Comparison of ENCODE assay signal across 10 mouse cellular contexts in the genomic region with DNA sequence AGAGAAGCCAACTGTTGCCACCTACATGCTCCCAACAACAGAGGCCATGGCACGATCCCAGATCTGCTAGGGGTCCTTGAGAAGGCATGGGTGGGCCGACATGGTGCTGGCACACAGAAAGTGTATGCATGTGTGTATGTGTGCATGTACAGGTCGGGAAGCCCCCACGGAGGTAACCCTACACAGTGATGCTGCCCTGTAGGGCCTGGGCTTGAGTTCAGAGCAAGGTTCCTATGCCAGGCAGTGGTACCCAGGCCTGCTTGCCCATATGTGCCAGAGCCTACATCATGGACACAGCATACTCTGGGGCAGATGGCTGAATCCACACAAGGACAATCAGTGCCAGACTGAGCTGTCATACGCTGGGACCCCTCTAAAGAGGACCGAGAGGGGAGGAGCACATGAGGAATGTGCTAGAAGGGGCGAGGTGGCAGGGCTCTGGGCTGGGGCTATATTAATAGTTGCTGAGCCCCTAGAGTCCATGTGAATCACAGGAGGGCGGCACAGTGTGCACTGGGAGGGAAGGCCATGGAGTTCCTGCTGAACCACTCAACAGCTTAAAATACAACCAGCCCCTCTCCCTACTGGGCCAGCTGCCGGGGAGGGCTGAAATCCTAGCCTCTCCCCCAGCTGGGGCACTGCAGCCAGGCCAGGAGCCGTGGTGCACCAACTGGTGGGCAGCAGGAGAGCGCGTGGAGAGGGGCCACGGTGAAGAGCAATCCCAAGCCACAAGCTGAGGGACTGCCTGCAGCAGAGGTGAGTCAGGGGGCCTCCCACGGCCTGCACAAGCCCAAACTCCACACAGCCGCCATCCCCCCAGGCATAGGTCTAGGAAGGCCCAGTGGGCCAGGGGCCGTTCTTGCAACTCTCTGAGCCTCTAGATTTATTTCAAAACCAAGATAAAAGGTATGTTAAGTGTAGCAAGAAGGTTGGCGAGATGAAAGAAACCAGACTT. TPM values are rescaled to one million over a fixed set of nuclear protein-coding genes. Genes with fewer than 3 reads are reported as not detected.
DNase-seq lines count a peak whose midpoint lies in the region; ATAC-seq and TF ChIP-seq lines count a peak whose summit lies in the region.
"Had no signal": no experiment of that assay in that cellular context is flagged by ENCODE, and none has a peak within 500 bp of the region (broad histone marks: within the 10 kb centered on the region; RNA-seq: fewer than 3 reads in every experiment).

No protein-coding gene starts in this region.

- no peaks in the 10 kb centered on the region for H3K9me3 ChIP-seq in forebrain, embryonic 10.5 days
- H3K9me3 ChIP-seq in forebrain, embryonic 15.5 days, result no peaks in the 10 kb centered on the region
- H3K9me3 ChIP-seq in embryonic facial prominence, embryonic 13.5 days, result no peaks in the 10 kb centered on the region
- no peaks in the 10 kb centered on the region for H3K9me3 ChIP-seq in heart, embryonic 16.5 days (replicated peaks; ENCODE audit: control insufficient read depth, low read length)

- peaks cover 80% of the 10 kb centered on the region for H3K36me3 ChIP-seq in forebrain, embryonic 10.5 days (replicated peaks)
- H3K36me3 ChIP-seq in forebrain, embryonic 15.5 days, result peaks cover 22% of the 10 kb centered on the region
- peaks cover 52% of the 10 kb centered on the region for H3K36me3 ChIP-seq in embryonic facial prominence, embryonic 13.5 days
- H3K36me3 ChIP-seq in heart, embryonic 16.5 days (ENCODE audit: control insufficient read depth, insufficient read depth), result peaks cover 15% of the 10 kb centered on the region

- no peaks in the 10 kb centered on the region for H3K27me3 ChIP-seq in forebrain, embryonic 10.5 days (ENCODE audit: poor library complexity, severe bottlenecking)
- H3K27me3 ChIP-seq in forebrain, embryonic 15.5 days, result no peaks in the 10 kb centered on the region
- H3K27me3 ChIP-seq in embryonic facial prominence, embryonic 13.5 days, result no peaks in the 10 kb centered on the region
- no peaks in the 10 kb centered on the region for H3K27me3 ChIP-seq in heart, embryonic 16.5 days (ENCODE audit: control insufficient read depth, insufficient read depth, low read length)

- 86% methylated on average over 17 of the region's 17 CpGs for WGBS in forebrain, embryonic 10.5 days
- WGBS in forebrain, embryonic 15.5 days, result 79% methylated on average over 17 of the region's 17 CpGs
- WGBS in lung, adult 2 months, result 68% methylated on average over 17 of the region's 17 CpGs
- WGBS in embryonic facial prominence, embryonic 13.5 days, result 61% methylated on average over 17 of the region's 17 CpGs
- WGBS in heart, embryonic 16.5 days, result 50% methylated on average over 17 of the region's 17 CpGs

- TF ChIP-seq POLR2A in lung, adult 2 months (IDR thresholded peaks at IDR 0.05; ENCODE audit: borderline replicate concordance, extremely low read depth, low read depth, low read length), result no peak

- no peak for ATAC-seq in forebrain, embryonic 15.5 days (replicated peaks)
- ATAC-seq in embryonic facial prominence, embryonic 13.5 days (ENCODE audit: insufficient number of reproducible peaks, insufficient read depth, low FRiP score, low TSS enrichment, low read depth), result no peak
- peak; percentile 34; the same call in 1 of the 2 replicates for ATAC-seq in heart, embryonic 16.5 days (replicated peaks; ENCODE audit: extremely low read depth, insufficient read depth, low FRiP score)
- no peak for ATAC-seq in granulocyte monocyte progenitor cell, adult 5-6 weeks (replicated peaks; ENCODE audit: poor library complexity, severe bottlenecking)

- peak; percentile 12 for DNase-seq in forebrain, embryonic 10.5 days (ENCODE audit: extremely low spot score, low spot score)
- DNase-seq in lung, postnatal 10 days, result peak; percentile 1
- no peak for DNase-seq in lung, adult 2 months
- peak; percentile 89 for DNase-seq in skeletal muscle tissue, adult 2 months (ENCODE audit: low read depth, low spot score)

- no peak overlapping the region for H3K9ac ChIP-seq in forebrain, embryonic 15.5 days (replicated peaks)
- H3K9ac ChIP-seq in embryonic facial prominence, embryonic 13.5 days, result peak overlapping the region; percentile 49; the same call in 1 of the 2 replicates
- H3K9ac ChIP-seq in heart, embryonic 16.5 days (ENCODE audit: low read length), result peak overlapping the region; percentile 76

- peak overlapping the region; percentile 63; the same call in 1 of the 2 replicates for H3K27ac ChIP-seq in forebrain, embryonic 10.5 days
- no peak overlapping the region for H3K27ac ChIP-seq in forebrain, embryonic 15.5 days (replicated peaks)
- peak overlapping the region; percentile 76 for H3K27ac ChIP-seq in embryonic facial prominence, embryonic 13.5 days
- peak overlapping the region; percentile 95 for H3K27ac ChIP-seq in heart, embryonic 16.5 days (ENCODE audit: low read length)

- H3K4me1 ChIP-seq in forebrain, embryonic 10.5 days, result peaks cover 60% of the 10 kb centered on the region
- H3K4me1 ChIP-seq in forebrain, embryonic 15.5 days, result peaks cover 41% of the 10 kb centered on the region
- H3K4me1 ChIP-seq in lung, adult 2 months (ENCODE audit: control insufficient read depth, insufficient read depth, low read length), result peaks cover 3% of the 10 kb centered on the region; the same call in 1 of the 2 replicates
- H3K4me1 ChIP-seq in embryonic facial prominence, embryonic 13.5 days, result peaks cover 59% of the 10 kb centered on the region
- peaks cover 64% of the 10 kb centered on the region for H3K4me1 ChIP-seq in heart, embryonic 16.5 days (ENCODE audit: control insufficient read depth, insufficient read depth, low read length)

- H3K4me3 ChIP-seq in forebrain, embryonic 10.5 days, result no peak overlapping the region
- H3K4me3 ChIP-seq in forebrain, embryonic 15.5 days, result no peak overlapping the region
- no peak overlapping the region for H3K4me3 ChIP-seq in lung, adult 2 months (replicated peaks; ENCODE audit: extremely low read depth, low read depth, low read length)
- no peak overlapping the region for H3K4me3 ChIP-seq in embryonic facial prominence, embryonic 13.5 days
- peak overlapping the region; percentile 38 for H3K4me3 ChIP-seq in heart, embryonic 16.5 days (ENCODE audit: low read length)

- no peak overlapping the region for H3K4me2 ChIP-seq in forebrain, embryonic 15.5 days (replicated peaks)
- H3K4me2 ChIP-seq in embryonic facial prominence, embryonic 13.5 days, result no peak overlapping the region
- peak overlapping the region; percentile 59 for H3K4me2 ChIP-seq in heart, embryonic 16.5 days (ENCODE audit: low read depth, low read length)

- no peak for TF ChIP-seq CTCF in lung, adult 2 months (IDR thresholded peaks at IDR 0.05; ENCODE audit: insufficient read depth, low read length)

RNA-seq across cellular contexts. Expression of a gene that starts 9.4 kb away (rescaled TPM):
- 342 and 357 TPM in 2 replicates for polyA plus RNA-seq in forebrain, embryonic 10.5 days (2016; fragmentation: Nextera tagmentation; extraction: Ambion mirVana)
- polyA plus RNA-seq in forebrain, embryonic 15.5 days (2015; fragmentation: Nextera tagmentation; extraction: Ambion mirVana), result 327 and 356 TPM in 2 replicates
- polyA plus RNA-seq in lung, adult 2 months (2012; rRNA removed), result 269 and 286 TPM in 2 replicates
- polyA plus RNA-seq in embryonic facial prominence, embryonic 13.5 days (2015; fragmentation: Nextera tagmentation; extraction: Ambion mirVana), result 304 and 312 TPM in 2 replicates
- polyA plus RNA-seq in heart, embryonic 16.5 days (2015; fragmentation: Nextera tagmentation; extraction: Ambion mirVana), result 612 and 678 TPM in 2 replicates
- 187 and 191 TPM in 2 replicates for total RNA-seq in granulocyte monocyte progenitor cell, adult 5-6 weeks (2014; fragmentation: Nextera tagmentation)
- 179 and 187 TPM in 2 replicates for total RNA-seq in granulocyte monocyte progenitor cell, adult 5-6 weeks (2017)

RNA-seq across cellular contexts. Expression of a gene that starts 31.9 kb away (rescaled TPM):
- polyA plus RNA-seq in forebrain, embryonic 10.5 days (2016; fragmentation: Nextera tagmentation; extraction: Ambion mirVana), result 637 and 658 TPM in 2 replicates
- 683 and 712 TPM in 2 replicates for polyA plus RNA-seq in forebrain, embryonic 15.5 days (2015; fragmentation: Nextera tagmentation; extraction: Ambion mirVana)
- polyA plus RNA-seq in lung, adult 2 months (2012; rRNA removed), result 416 and 565 TPM in 2 replicates
- polyA plus RNA-seq in embryonic facial prominence, embryonic 13.5 days (2015; fragmentation: Nextera tagmentation; extraction: Ambion mirVana), result 545 and 624 TPM in 2 replicates
- 372 and 402 TPM in 2 replicates for polyA plus RNA-seq in heart, embryonic 16.5 days (2015; fragmentation: Nextera tagmentation; extraction: Ambion mirVana)
- total RNA-seq in granulocyte monocyte progenitor cell, adult 5-6 weeks (2014; fragmentation: Nextera tagmentation), result 506 and 549 TPM in 2 replicates
- 230 and 343 TPM in 2 replicates for total RNA-seq in granulocyte monocyte progenitor cell, adult 5-6 weeks (2017)

RNA-seq across cellular contexts. Expression of a gene that starts 32.2 kb away (rescaled TPM):
- 65.2 and 77.8 TPM in 2 replicates for polyA plus RNA-seq in forebrain, embryonic 10.5 days (2016; fragmentation: Nextera tagmentation; extraction: Ambion mirVana)
- polyA plus RNA-seq in forebrain, embryonic 15.5 days (2015; fragmentation: Nextera tagmentation; extraction: Ambion mirVana), result 59.8 and 63.0 TPM in 2 replicates
- polyA plus RNA-seq in lung, adult 2 months (2012; rRNA removed), result 23.5 and 26.4 TPM in 2 replicates
- 63.2 and 68.8 TPM in 2 replicates for polyA plus RNA-seq in embryonic facial prominence, embryonic 13.5 days (2015; fragmentation: Nextera tagmentation; extraction: Ambion mirVana)
- 47.8 and 49.3 TPM in 2 replicates for polyA plus RNA-seq in heart, embryonic 16.5 days (2015; fragmentation: Nextera tagmentation; extraction: Ambion mirVana)
- 25.7 and 31.0 TPM in 2 replicates for total RNA-seq in granulocyte monocyte progenitor cell, adult 5-6 weeks (2014; fragmentation: Nextera tagmentation)
- total RNA-seq in granulocyte monocyte progenitor cell, adult 5-6 weeks (2017), result 28.1 and 47.3 TPM in 2 replicates

RNA-seq across cellular contexts. Expression of a gene that starts 40.3 kb away (rescaled TPM):
- not detected in 2 replicates for polyA plus RNA-seq in forebrain, embryonic 10.5 days (2016; fragmentation: Nextera tagmentation; extraction: Ambion mirVana)
- 0.06 and 0.08 TPM in 2 replicates for polyA plus RNA-seq in forebrain, embryonic 15.5 days (2015; fragmentation: Nextera tagmentation; extraction: Ambion mirVana)
- polyA plus RNA-seq in lung, adult 2 months (2012; rRNA removed), result not detected in 2 replicates
- polyA plus RNA-seq in embryonic facial prominence, embryonic 13.5 days (2015; fragmentation: Nextera tagmentation; extraction: Ambion mirVana), result 0.23 TPM in 1 of 2 replicates, not detected in the other
- polyA plus RNA-seq in heart, embryonic 16.5 days (2015; fragmentation: Nextera tagmentation; extraction: Ambion mirVana), result not detected in 2 replicates
- total RNA-seq in granulocyte monocyte progenitor cell, adult 5-6 weeks (2014; fragmentation: Nextera tagmentation), result not detected in 2 replicates
- not detected in 2 replicates for total RNA-seq in granulocyte monocyte progenitor cell, adult 5-6 weeks (2017)
- total RNA-seq: neutrophil, adult 5-6 weeks had no signal
- polyA plus RNA-seq: large intestine, adult 2 months had no signal
